Mouse (Mus musculus): ENCODE measurements at regions not wholly inside any gene's neighbourhood (a gene's known extent, or its start where the extent isn't known, plus 50 kb on each side); places are given as distances from the start of the nearest gene placed in this dataset.
A peak's percentile ranks its signal among the peaks of the same experiment; 100 is the strongest.

GRCm38 (mm10) chr12:118529428-118530361 is 228.5 kb upstream of the Sp4 start:
- DNase-seq = no peak

DNA sequence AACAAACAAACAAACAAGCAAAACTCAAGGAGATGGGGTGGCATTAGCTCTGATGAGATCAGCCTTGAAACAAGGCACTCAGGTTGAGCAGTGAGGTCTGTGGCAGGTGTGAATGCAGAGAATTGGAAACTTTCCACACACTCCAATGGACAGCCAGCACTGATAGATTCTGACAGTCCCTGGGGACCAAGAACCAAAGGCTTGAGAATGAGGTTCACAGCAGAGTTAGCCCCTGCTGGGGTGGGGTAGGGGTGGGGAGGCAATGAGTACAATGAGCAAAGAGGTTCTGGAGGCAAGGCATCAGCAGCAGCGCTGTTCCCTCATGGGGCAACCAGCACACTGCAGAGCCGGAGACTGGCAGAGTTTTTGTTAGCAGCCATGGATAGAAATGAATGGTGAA is 220.5 kb upstream of the Sp4 start:
- DNase-seq = no peak

GRCm38 (mm10) chr12:118521329-118521728 is 220.1 kb upstream of the Sp4 start:
- no peak for DNase-seq

GRCm38 (mm10) chr12:118519801-118520327 is 218.6 kb upstream of the Sp4 start:
- no peak for DNase-seq

- DNase-seq = no peak
Measured at GRCm38 (mm10) chr12:118510989-118511388, 209.7 kb upstream of the Sp4 start.

- DNase-seq = no peak
Measured at GRCm38 (mm10) chr12:118508972-118509917, 208.0 kb upstream of the Sp4 start.

GRCm38 (mm10) chr12:118500392-118500791 is 199.2 kb upstream of the Sp4 start:
- no peak for DNase-seq

DNA sequence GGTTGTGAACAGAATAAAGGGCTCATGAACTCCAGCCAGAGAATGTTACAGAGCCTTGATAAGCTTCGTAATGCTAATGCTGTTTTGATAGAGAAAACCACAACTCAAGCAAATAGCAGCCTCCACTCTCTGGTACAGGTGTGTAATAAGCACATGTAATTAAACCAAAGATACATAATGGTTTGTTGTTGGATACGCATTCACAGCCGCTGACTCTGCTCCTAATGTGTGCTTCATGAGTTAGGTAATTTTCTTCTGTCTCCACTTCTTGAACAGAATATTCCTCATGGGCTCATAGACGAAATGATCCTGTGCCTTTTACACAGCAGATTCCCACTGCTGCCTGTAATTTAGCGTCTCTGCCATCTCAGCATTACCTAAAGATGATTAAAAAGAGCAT is 186.8 kb upstream of the Sp4 start:
- no peak for DNase-seq

DNA sequence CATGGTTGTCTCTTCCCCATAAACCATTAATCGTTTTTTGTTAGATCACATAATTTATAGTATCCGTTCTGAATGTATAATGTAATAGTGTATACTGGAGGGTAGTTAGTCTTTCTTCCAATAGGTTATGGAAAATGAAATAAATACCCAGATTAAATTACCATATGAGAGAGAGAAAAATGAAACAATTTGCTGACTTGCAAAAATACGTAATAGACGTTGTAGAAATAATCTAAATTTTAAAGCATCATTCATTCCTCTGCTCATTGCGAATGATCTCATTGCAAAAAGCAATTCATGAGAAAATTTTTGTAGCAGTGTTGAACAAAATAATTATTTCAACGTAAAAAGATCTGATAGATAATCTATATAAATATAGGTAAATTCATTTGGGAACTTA is 185.2 kb upstream of the Sp4 start:
- DNase-seq = no peak

- no peak for DNase-seq
Measured at GRCm38 (mm10) chr12:118481347-118481746, 180.1 kb upstream of the Sp4 start.

DNA sequence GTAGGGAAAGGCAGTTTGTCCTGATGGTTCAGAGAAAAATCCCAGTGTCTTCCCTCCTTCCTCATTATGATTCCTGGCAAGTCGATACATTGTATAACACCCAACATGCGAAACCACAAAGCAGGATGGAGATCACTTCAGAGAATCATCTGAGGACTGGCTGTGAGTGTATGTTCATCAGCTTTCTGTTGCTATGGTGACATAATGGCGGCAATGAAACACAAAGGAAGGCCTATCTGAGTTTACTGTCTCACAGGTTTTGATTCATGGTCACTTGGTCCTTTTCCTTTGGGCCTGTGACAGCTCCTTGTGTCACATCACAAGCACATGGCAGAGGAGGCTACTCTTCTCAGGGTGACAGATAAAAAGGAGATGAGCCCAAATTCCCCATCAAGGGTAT is 173.5 kb upstream of the Sp4 start:
- DNase-seq = no peak

DNA sequence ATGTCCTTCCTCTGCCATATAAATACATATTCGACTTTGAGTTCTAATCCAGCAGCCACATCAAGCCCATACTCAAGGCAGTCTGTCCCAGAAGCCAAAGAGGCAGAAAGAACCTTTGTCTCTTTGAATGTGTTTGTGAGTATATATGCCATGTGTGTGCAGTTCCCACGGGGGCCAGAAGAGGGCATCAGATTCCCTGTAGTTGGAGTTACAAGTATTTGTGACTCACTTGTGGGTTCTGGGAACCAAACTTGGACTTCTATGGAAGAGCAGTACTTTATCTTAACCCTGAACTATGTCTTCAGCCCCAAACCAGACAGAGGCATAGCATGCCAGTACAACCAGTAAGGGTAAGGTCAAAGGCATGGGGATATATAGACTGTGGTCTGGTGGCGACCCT is 165.6 kb upstream of the Sp4 start:
- no peak for DNase-seq

- peak; percentile 69 for DNase-seq
Measured at GRCm38 (mm10) chr12:118457493-118458408, 156.5 kb upstream of the Sp4 start.

DNA sequence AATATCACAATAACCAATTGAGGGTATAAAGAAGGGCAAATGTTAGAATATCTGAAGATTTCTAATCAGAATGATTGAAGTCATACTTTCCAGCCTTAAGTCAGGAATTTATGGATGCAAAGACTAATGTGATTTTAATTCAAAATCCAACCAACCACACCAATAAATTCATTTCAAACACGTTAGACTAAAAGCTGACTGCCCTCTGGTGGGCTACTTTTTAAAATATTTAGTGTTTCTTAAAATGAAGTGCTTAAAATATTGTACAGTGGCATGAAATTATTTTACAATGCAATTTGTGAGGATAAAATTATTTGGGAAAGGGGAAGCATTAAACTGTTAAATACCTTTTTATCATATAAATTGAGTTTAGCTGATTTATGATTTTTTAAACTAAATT is 154.4 kb upstream of the Sp4 start:
- peak; percentile 7 for DNase-seq

DNA sequence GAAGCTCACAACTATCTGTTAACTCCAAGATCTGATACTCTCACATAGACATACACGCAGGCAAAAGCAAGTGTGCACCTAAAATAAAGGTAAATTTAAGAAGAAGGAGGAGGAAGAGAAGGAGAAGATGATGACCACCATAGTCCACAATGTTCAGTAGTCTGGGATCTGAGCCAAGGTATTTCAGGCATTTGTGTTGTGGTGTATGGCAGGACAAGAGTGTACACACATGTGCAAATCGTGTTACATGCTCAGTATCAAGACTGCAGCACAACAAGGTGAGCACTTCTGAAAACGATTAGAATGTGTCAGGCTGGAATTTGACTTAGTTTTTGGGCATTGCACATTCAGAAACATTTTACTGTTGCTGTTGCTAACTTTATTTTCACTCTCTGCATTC is 138.4 kb upstream of the Sp4 start:
- DNase-seq = no peak

DNA sequence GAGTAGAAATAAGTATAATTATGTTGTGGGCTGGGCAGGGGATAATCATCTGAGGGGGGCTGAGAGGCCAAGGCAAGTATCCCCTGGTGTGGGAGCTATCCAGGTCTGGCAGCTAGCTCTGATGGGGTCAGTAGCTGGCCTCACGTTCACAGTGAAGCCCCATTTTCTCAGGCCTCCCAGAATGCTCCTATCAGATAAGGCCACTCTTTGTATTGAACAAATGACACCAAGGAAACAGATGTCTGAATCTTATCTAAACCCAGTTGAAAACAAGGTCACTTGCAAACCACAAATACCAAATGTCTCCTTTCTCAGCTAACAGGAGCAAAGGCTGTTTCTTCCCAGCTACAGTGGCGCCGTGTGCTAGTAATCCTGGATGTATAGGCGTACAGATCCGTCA is 137.6 kb upstream of the Sp4 start:
- no peak for DNase-seq

GRCm38 (mm10) chr12:118432703-118433102 is 131.5 kb upstream of the Sp4 start:
- DNase-seq = no peak

- no peak for DNase-seq
Measured at GRCm38 (mm10) chr12:118428384-118428783, 127.1 kb upstream of the Sp4 start.

- no peak for DNase-seq
Measured at GRCm38 (mm10) chr12:118415956-118416355, 114.7 kb upstream of the Sp4 start.

- DNase-seq = no peak
Measured at GRCm38 (mm10) chr12:118411767-118412430, 110.7 kb upstream of the Sp4 start.

GRCm38 (mm10) chr12:118410917-118411316 is 109.7 kb upstream of the Sp4 start:
- no peak for DNase-seq

GRCm38 (mm10) chr12:118405135-118405534 is 103.9 kb upstream of the Sp4 start:
- DNase-seq = no peak
